Mouse (Mus musculus): ENCODE data around the gene Rps6ka5.

GRCm38 (mm10) chr12:100539158-100539714 is 187.5 kb downstream of the Rps6ka5 start:
- TF ChIP-seq CTCF (IDR thresholded peaks at IDR 0.05; ENCODE audit: borderline replicate concordance, control insufficient read depth, extremely low read depth, insufficient read depth, low read length, poor library complexity) (no peak), POLR2A (IDR thresholded peaks at IDR 0.05; ENCODE audit: control insufficient read depth, extremely low read depth, insufficient read depth, low read length, poor library complexity) (no peak)
